Mouse (Mus musculus): ENCODE data around the gene Mesd. TPM values are rescaled to one million over a fixed set of nuclear protein-coding genes. Genes with fewer than 3 reads are reported as not detected.
A peak's percentile ranks its signal among the peaks of the same experiment; 100 is the strongest.
"Not testable (repeated sequence)": the region's sequence is repeated elsewhere in the genome, so short reads cannot be mapped to it uniquely, and the experiment has no call there.

Gene Mesd
- polyA plus RNA-seq, 1 experiment from 2014 or later = 73.4 TPM

- no peaks in the 10 kb centered on the region for H3K36me3 ChIP-seq (ENCODE audit: control insufficient read depth, insufficient read depth, low read length)
- no peaks in the 10 kb centered on the region for H3K9me3 ChIP-seq (replicated peaks; ENCODE audit: control insufficient read depth, low read length)
- H3K9ac ChIP-seq (ENCODE audit: low read depth, low read length) = no peak overlapping the region
- H3K4me3 ChIP-seq (ENCODE audit: low read depth, low read length) = no peak overlapping the region
- peak overlapping the region; percentile 99 for H3K27ac ChIP-seq (ENCODE audit: low read depth, low read length)
- WGBS (ENCODE audit: insufficient replicate concordance) = 64% methylated on average over 4 of the region's 4 CpGs
- H3K4me2 ChIP-seq = peak overlapping the region; percentile 93; the same call in 1 of the 2 replicates
- H3K27me3 ChIP-seq (ENCODE audit: control insufficient read depth, insufficient read depth, low read length) = no peaks in the 10 kb centered on the region
- ATAC-seq (replicated peaks; ENCODE audit: insufficient number of reproducible peaks, low FRiP score, low TSS enrichment) = 0 out of 2 replicates have a peak, but pooled peaks have one; percentile 11
- peaks cover 21% of the 10 kb centered on the region for H3K4me1 ChIP-seq (ENCODE audit: control insufficient read depth, insufficient read depth, low read length)
These were observed 1.6 kb downstream of the Mesd start for GRCm38 (mm10) chr7:83885835-83886234.

- H3K36me3 ChIP-seq (ENCODE audit: control insufficient read depth, insufficient read depth, low read length) = no peaks in the 10 kb centered on the region
- H3K9ac ChIP-seq (ENCODE audit: low read depth, low read length) = no peak overlapping the region
- peak overlapping the region; percentile 99 for H3K27ac ChIP-seq (ENCODE audit: low read depth, low read length)
- no peak overlapping the region for H3K4me3 ChIP-seq (ENCODE audit: low read depth, low read length)
- no peak overlapping the region for H3K4me2 ChIP-seq
- WGBS (ENCODE audit: insufficient replicate concordance) = 88% methylated on average over 6 of the region's 6 CpGs
- H3K9me3 ChIP-seq (replicated peaks; ENCODE audit: control insufficient read depth, low read length) = no peaks in the 10 kb centered on the region
- H3K27me3 ChIP-seq (ENCODE audit: control insufficient read depth, insufficient read depth, low read length) = no peaks in the 10 kb centered on the region
- peaks cover 18% of the 10 kb centered on the region for H3K4me1 ChIP-seq (ENCODE audit: control insufficient read depth, insufficient read depth, low read length)
- ATAC-seq (replicated peaks; ENCODE audit: insufficient number of reproducible peaks, low FRiP score, low TSS enrichment) = no peak
These were observed 2.3 kb downstream of the Mesd start for GRCm38 (mm10) chr7:83886366-83887129.

GRCm38 (mm10) chr7:83889383-83889782 is 5.1 kb downstream of the Mesd start:
- Histone ChIP-seq H3K27me3 (ENCODE audit: control insufficient read depth, insufficient read depth, low read length) (no peaks in the 10 kb centered on the region), H3K4me2 (no peak overlapping the region), H3K36me3 (ENCODE audit: control insufficient read depth, insufficient read depth, low read length) (no peaks in the 10 kb centered on the region), H3K4me3 (ENCODE audit: low read depth, low read length) (no peak overlapping the region), H3K27ac (ENCODE audit: low read depth, low read length) (no peak overlapping the region), H3K4me1 (ENCODE audit: control insufficient read depth, insufficient read depth, low read length) (peaks cover 15% of the 10 kb centered on the region), H3K9ac (ENCODE audit: low read depth, low read length) (no peak overlapping the region), H3K9me3 (replicated peaks; ENCODE audit: control insufficient read depth, low read length) (no peaks in the 10 kb centered on the region)
- 77% methylated on average over 3 of the region's 3 CpGs for WGBS (ENCODE audit: insufficient replicate concordance)
- no peak for ATAC-seq (replicated peaks; ENCODE audit: insufficient number of reproducible peaks, low FRiP score, low TSS enrichment)

GRCm38 (mm10) chr7:83889946-83890345 is 5.7 kb downstream of the Mesd start:
- 84% methylated on average over 5 of the region's 5 CpGs for WGBS (ENCODE audit: insufficient replicate concordance)
- not testable (repeated sequence) for ATAC-seq (replicated peaks; ENCODE audit: insufficient number of reproducible peaks, low FRiP score, low TSS enrichment)

GRCm38 (mm10) chr7:83891433-83892332 is 7.4 kb downstream of the Mesd start:
- Histone ChIP-seq H3K4me3 (ENCODE audit: low read depth, low read length) (peak overlapping the region; percentile 78), H3K4me2 (peak overlapping the region; percentile 84), H3K27me3 (ENCODE audit: control insufficient read depth, insufficient read depth, low read length) (no peaks in the 10 kb centered on the region), H3K4me1 (ENCODE audit: control insufficient read depth, insufficient read depth, low read length) (peaks cover 12% of the 10 kb centered on the region), H3K27ac (ENCODE audit: low read depth, low read length) (peak overlapping the region; percentile 84), H3K36me3 (ENCODE audit: control insufficient read depth, insufficient read depth, low read length) (peaks cover 7% of the 10 kb centered on the region; the same call in 1 of the 2 replicates), H3K9me3 (replicated peaks; ENCODE audit: control insufficient read depth, low read length) (no peaks in the 10 kb centered on the region), H3K9ac (ENCODE audit: low read depth, low read length) (peak overlapping the region; percentile 86)
- 3% methylated on average over 37 of the region's 44 CpGs for WGBS (ENCODE audit: insufficient replicate concordance)
- peak; percentile 97 for ATAC-seq (replicated peaks; ENCODE audit: insufficient number of reproducible peaks, low FRiP score, low TSS enrichment)

More at GRCm38 (mm10) chr7:83889946-83890345, 5.7 kb downstream of the Mesd start:
- H3K27ac ChIP-seq (ENCODE audit: low read depth, low read length); H3K27me3 ChIP-seq (ENCODE audit: control insufficient read depth, insufficient read depth, low read length); H3K9me3 ChIP-seq (replicated peaks; ENCODE audit: control insufficient read depth, low read length); H3K4me2 ChIP-seq; H3K36me3 ChIP-seq (ENCODE audit: control insufficient read depth, insufficient read depth, low read length); H3K9ac ChIP-seq (ENCODE audit: low read depth, low read length); H3K4me3 ChIP-seq (ENCODE audit: low read depth, low read length): not testable (repeated sequence)
- peaks cover 16% of the 10 kb centered on the region for H3K4me1 ChIP-seq (ENCODE audit: control insufficient read depth, insufficient read depth, low read length)

DNA sequence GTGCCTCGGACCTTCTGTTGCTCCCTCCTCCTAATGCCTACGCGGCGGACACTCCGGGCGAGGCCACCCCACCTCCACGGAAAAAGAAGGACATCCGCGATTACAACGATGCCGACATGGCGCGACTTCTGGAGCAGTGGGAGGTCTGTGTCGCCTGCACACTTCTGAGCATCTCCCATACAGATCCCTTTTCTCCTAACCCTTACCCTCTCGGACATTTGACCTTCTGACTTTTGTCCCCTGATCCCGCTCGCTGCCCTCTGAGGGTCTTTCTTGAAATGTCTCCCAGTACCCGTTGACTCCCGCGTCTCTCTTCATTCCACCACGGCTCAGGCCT is 8.0 kb downstream of the Mesd start:
- Histone ChIP-seq H3K9me3 (replicated peaks; ENCODE audit: control insufficient read depth, low read length) (no peaks in the 10 kb centered on the region), H3K4me1 (ENCODE audit: control insufficient read depth, insufficient read depth, low read length) (peaks cover 12% of the 10 kb centered on the region), H3K9ac (ENCODE audit: low read depth, low read length) (peak overlapping the region; percentile 86), H3K27me3 (ENCODE audit: control insufficient read depth, insufficient read depth, low read length) (no peaks in the 10 kb centered on the region), H3K36me3 (ENCODE audit: control insufficient read depth, insufficient read depth, low read length) (peaks cover 8% of the 10 kb centered on the region; the same call in 1 of the 2 replicates), H3K4me2 (peak overlapping the region; percentile 84), H3K4me3 (ENCODE audit: low read depth, low read length) (peak overlapping the region; percentile 78), H3K27ac (ENCODE audit: low read depth, low read length) (peak overlapping the region; percentile 84)
- under 1% methylated on average over 21 of the region's 21 CpGs for WGBS (ENCODE audit: insufficient replicate concordance)
- no peak for ATAC-seq (replicated peaks; ENCODE audit: insufficient number of reproducible peaks, low FRiP score, low TSS enrichment)

DNA sequence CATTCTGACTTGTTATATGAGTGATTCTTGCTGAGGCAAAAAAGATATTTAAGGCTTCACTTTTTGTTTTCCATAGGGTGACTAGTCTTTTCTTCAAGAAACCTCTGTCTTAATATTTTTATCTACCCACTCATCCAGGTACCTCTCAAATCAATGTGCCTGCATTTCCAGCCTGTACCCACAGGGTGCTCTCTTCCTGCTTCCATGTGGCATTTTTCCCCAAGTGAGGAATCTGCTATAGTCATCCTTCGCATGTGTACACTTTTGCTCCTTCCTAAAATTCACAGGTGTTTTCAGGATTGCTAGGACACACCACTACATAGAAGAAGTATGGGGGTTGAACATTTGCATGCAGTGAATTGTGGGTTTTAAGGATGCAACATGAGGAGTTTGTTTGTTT is 10.1 kb downstream of the Mesd start:
- Histone ChIP-seq H3K36me3 (ENCODE audit: control insufficient read depth, insufficient read depth, low read length) (peaks cover 18% of the 10 kb centered on the region), H3K9me3 (replicated peaks; ENCODE audit: control insufficient read depth, low read length) (no peaks in the 10 kb centered on the region), H3K27ac (ENCODE audit: low read depth, low read length) (no peak overlapping the region), H3K4me3 (ENCODE audit: low read depth, low read length) (no peak overlapping the region), H3K4me2 (no peak overlapping the region), H3K4me1 (ENCODE audit: control insufficient read depth, insufficient read depth, low read length) (peaks cover 12% of the 10 kb centered on the region), H3K27me3 (ENCODE audit: control insufficient read depth, insufficient read depth, low read length) (no peaks in the 10 kb centered on the region), H3K9ac (ENCODE audit: low read depth, low read length) (no peak overlapping the region)
- no peak for ATAC-seq (replicated peaks; ENCODE audit: insufficient number of reproducible peaks, low FRiP score, low TSS enrichment)
- WGBS (ENCODE audit: insufficient replicate concordance) = 91% methylated on average over 1 of the region's 1 CpGs

DNA sequence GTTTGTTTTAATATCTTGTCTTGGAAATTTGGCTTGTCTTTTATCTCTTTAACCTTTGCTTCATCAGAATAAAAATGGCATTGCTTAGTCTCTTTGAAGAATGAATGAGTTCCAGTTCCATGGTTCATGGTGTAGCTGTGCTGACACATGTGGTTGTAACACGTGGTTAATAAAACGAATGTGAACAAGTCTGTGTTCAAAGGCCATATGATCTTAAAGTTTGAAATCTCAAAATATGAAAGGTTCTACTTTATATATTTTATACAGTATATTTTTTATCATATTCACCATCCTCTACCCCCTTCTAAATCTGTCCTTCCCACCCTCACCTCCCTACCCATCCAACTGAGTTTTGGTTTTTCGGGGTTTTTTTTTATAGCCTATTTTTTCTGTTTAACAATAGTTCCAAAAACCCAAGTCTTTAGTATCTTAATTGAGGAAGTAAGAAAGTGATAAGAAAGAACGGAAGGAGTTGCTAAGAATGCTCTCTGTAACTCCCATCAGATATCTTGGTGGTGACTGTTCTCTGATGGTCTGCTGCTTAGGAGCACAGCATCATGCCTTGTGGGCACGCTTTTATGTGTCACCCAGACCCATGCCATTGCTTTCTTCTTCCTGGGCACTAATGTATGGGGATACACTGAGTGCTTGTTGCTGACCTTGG is 11.9 kb downstream of the Mesd start:
- Histone ChIP-seq H3K9me3 (replicated peaks; ENCODE audit: control insufficient read depth, low read length) (no peaks in the 10 kb centered on the region), H3K4me1 (ENCODE audit: control insufficient read depth, insufficient read depth, low read length) (peaks cover 12% of the 10 kb centered on the region), H3K4me2 (no peak overlapping the region), H3K36me3 (ENCODE audit: control insufficient read depth, insufficient read depth, low read length) (peaks cover 22% of the 10 kb centered on the region), H3K27me3 (ENCODE audit: control insufficient read depth, insufficient read depth, low read length) (no peaks in the 10 kb centered on the region), H3K4me3 (ENCODE audit: low read depth, low read length) (no peak overlapping the region), H3K27ac (ENCODE audit: low read depth, low read length) (no peak overlapping the region), H3K9ac (ENCODE audit: low read depth, low read length) (no peak overlapping the region)
- WGBS (ENCODE audit: insufficient replicate concordance) = 80% methylated on average over 5 of the region's 5 CpGs
- ATAC-seq (replicated peaks; ENCODE audit: insufficient number of reproducible peaks, low FRiP score, low TSS enrichment) = no peak

All from heart, embryonic 11.5 days (tissue).